Mouse (Mus musculus) bone marrow macrophage, adult 2 months (primary cell): ENCODE results near the gene Amz1. TPM values are rescaled to one million over a fixed set of nuclear protein-coding genes. Genes with fewer than 3 reads are reported as not detected.

Experiments
- H3K27ac ChIP-seq: 2 replicates; pipeline ENCODE4 v1.5.1; 2012; ENCODE audit warnings: low read depth, low read length; ENCODE audit not compliant: insufficient read depth
- H3K4me1 ChIP-seq: 2 replicates; pipeline ENCODE4 v1.6.1; 2012; ENCODE audit warnings: low read length; ENCODE audit not compliant: control insufficient read depth, insufficient read depth
- H3K4me3 ChIP-seq: 2 replicates; pipeline ENCODE4 v1.5.1; 2012; ENCODE audit warnings: mild to moderate bottlenecking, low read length, moderate library complexity; ENCODE audit not compliant: insufficient read depth
- CTCF ChIP-seq: IDR thresholded peaks from 2 replicates; pipeline ENCODE4 v1.5.1; 2012; ENCODE audit warnings: low read depth, mild to moderate bottlenecking, low read length, moderate library complexity
- POLR2A ChIP-seq: IDR thresholded peaks from 2 replicates; pipeline ENCODE4 v1.6.1; 2012; ENCODE audit warnings: mild to moderate bottlenecking, low read depth, low read length, borderline replicate concordance
- polyA plus RNA-seq: library from polyadenylated mRNA; stranded (reverse); fragments of >200 nt; gene quantifications from 2 replicates; pipeline ENCODE4 v1.2.4, GENCODE M21; 2012; ENCODE audit not compliant: missing spikeins, insufficient read depth, insufficient read length

Amz1 gene
- polyA plus RNA-seq, 1 experiment = 27.0 TPM

DNA sequence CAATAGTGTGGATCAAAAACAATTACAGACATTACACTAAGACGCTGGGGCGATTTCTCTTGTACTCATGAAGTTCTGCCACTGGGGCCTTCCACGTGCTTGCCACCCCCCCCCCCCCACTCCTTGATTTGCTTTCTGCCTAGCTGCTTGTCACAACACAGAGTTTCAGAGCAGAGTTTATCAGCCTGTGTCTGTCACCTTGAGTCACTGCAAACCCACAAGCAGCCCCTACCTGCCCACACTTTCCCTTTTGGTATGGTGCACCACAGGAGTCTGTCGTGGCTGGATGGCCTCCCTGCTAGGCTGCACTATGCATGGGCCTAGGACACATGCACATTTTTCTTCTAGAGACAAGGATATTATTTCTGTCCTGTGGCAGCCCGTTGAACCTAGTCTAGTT is 74.8 kb downstream of the Amz1 start:
- no peak for TF ChIP-seq CTCF
- TF ChIP-seq POLR2A = no peak
- Histone ChIP-seq H3K27ac (no peak overlapping the region), H3K4me1 (peaks cover 23% of the 10 kb centered on the region), H3K4me3 (no peak overlapping the region)

DNA sequence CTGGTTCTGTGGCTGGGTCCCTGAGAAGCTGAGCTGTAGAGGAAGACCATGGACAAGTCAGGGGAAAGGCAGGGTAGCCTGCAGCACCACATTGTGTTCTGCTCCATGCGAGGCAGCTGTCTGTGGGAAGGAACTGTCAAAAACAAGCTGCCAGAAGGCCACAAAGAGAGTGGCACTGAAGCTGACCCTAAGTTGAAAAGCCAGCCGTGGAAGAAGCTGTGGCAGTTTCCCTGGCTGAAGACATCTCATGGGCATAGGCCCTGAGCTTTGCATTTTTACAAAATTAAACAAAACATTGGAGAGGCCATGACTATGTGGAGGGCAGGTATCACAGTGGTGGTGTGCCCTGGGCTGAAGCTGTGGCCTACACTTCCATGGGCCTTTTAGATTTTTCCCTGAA is 75.3 kb downstream of the Amz1 start:
- TF ChIP-seq POLR2A (no peak), CTCF (no peak)
- Histone ChIP-seq H3K4me1 (peaks cover 19% of the 10 kb centered on the region), H3K27ac (no peak overlapping the region), H3K4me3 (no peak overlapping the region)

DNA sequence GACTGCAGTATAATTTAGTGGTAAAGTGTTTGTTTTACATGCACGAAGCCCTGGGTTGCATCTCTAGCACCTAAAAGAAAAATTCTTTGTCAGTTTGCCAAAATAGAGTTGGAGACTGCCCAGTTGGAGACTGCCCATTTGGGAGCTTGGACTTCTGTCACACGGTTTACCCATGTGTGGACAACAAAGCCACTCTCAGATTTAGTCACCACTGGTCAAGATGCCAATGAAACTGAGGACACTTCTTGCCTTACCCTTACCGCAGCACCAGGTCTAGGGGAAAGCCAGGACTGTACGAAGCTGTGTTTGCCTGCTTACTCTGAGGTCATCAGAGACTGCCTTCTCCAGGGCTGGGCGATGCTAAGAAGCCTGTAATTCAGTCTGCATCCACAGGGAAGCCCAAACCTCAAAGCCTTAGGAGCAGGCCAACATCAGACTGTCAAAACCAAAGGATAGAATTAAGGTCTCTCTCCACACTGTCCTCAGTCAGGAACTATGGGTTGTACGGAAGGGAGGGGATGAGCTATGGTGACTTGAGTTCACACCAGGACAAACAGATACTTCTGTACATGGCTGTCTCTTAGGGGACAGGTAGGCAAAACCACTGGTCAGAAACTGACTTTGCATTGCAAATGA is 76.5 kb downstream of the Amz1 start:
- no peak overlapping the region for H3K27ac ChIP-seq
- no peak overlapping the region for H3K4me3 ChIP-seq
- peaks cover 8% of the 10 kb centered on the region for H3K4me1 ChIP-seq
- no peak for TF ChIP-seq POLR2A
- no peak for TF ChIP-seq CTCF

DNA sequence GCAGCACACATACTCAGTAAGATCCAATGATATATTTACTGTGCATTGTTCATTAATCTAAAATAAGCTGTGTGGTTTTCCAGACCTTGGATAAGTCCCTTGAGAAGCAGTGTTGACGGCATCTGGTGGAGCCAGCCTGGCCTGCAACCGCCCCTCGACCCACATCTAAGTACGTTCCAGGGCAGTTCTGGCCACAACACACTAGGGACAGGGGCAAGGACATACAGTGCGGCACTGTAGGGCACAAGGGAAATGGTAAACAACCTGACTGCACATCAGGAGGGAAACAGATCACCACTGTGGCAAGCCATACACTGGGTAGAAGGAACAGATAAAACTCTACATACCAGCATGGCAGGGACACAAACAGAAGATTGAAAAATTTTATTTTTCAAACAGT is 77.9 kb downstream of the Amz1 start:
- no peak overlapping the region for H3K27ac ChIP-seq
- TF ChIP-seq CTCF (no peak), POLR2A (no peak)
- H3K4me1 ChIP-seq = peaks cover 16% of the 10 kb centered on the region
- no peak overlapping the region for H3K4me3 ChIP-seq

DNA sequence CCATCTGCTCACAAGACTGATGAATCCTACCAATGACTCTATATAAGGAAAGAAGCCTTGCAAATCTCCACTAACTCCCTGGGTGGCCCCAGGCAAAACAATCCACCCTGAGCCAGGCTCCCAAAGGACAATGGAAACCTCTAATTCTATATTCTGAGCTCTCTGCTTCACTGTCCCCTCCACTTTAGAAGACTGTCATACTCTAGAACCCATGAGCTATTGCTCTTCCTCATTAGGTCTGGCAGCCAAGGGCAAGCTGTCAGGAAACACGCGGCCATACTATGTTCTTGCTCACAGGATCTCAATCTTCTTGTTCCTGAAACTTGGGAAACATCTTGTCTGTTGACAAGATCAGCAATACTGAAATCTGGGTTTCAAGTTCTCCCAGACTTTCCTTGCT is 82.3 kb downstream of the Amz1 start:
- Histone ChIP-seq H3K27ac (peak overlapping the region; percentile 59), H3K4me1 (peaks cover 21% of the 10 kb centered on the region), H3K4me3 (no peak overlapping the region)
- TF ChIP-seq CTCF (no peak), POLR2A (no peak)

DNA sequence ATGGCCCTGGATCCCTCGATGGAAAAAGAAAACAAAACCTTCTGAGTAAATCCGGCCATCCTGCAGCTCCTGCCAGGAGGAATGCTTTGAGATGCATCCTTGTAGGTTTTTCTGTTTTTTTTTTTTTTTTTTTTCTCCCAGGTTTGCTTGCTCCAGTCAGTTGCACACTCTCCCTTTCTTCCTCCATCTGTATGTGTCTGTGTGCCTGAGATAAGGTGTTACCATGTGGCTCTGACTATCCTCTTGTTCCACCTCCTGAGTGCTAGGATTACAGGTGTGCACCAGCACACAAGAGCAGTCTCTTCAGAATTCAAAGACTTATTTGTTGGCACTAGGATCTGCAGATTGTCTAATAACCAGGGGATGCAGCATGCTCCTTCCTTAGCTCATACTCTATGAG is 83.0 kb downstream of the Amz1 start:
- Histone ChIP-seq H3K27ac (peak overlapping the region; percentile 59), H3K4me1 (peaks cover 27% of the 10 kb centered on the region), H3K4me3 (no peak overlapping the region)
- TF ChIP-seq CTCF (no peak), POLR2A (no peak)

Other genes with a start within 250 kb of the Amz1 start
- gene Chst12, start 218.6 kb upstream of the Amz1 start, polyA plus RNA-seq = 48.9 and 51.3 TPM in 2 replicates
- gene Grifin, start 159.1 kb upstream of the Amz1 start, polyA plus RNA-seq = not detected in 2 replicates
- 60.6 and 75.4 TPM in 2 replicates for gene Lfng, start 116.8 kb upstream of the Amz1 start, polyA plus RNA-seq
- gene Ttyh3, start 75.1 kb upstream of the Amz1 start, polyA plus RNA-seq = 73.6 and 91.5 TPM in 2 replicates
- gene Iqce, start 21.7 kb upstream of the Amz1 start, polyA plus RNA-seq = 28.7 and 38.3 TPM in 2 replicates
- gene Brat1, start 19.1 kb upstream of the Amz1 start, polyA plus RNA-seq = 13.5 and 14.5 TPM in 2 replicates
- 147 and 173 TPM in 2 replicates for gene Gna12, start 106.3 kb downstream of the Amz1 start, polyA plus RNA-seq